Mouse (Mus musculus): Measurements from ENCODE around the gene Cct8. TPM values are rescaled to one million over a fixed set of nuclear protein-coding genes. Genes with fewer than 3 reads are reported as not detected.

Gene Cct8
- polyA plus RNA-seq (2014; fragmentation: Illumina TruSeq; extraction: RNeasy Lipid Tissue Mini Kit (QIAGEN cat#74804)) = 584 TPM

DNA sequence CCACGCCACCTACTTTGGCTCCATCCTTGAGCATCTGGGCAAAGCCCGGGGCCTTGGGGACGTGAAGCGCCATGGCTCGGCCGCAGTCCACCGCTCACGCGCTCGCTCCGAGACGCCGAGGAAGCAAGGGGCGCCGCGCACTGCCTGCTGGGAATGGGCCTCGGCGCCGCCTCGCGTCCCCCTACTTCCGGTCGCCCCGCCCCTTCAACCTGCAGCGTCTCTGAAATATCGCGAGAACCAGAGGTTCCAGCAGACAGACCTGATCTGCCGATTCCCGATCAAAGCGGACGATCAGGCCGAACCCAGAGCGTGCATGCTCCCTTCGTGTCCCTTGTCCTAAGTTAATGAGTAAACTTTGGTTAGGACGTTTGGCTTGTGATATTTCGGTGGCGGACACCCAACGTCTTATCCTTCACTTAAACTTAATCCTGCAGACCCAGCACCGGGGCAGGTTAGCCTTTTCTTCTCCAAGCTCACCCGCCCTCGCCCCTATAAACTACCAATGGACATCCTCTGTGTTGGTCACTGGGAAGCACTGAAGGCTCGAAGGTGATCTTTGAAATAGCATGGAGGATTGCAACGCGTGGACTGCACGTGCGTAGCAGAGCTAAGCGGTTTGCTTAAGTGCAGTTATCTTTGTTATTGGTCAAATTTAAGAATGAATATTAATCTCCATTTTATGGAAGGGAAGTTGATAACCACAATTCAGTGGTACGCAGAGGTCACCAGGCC is at the start of gene Cct8:
TSS of gene Cct8 (minus strand) at position 158 of the 732 bp plus-strand sequence.

DNA sequence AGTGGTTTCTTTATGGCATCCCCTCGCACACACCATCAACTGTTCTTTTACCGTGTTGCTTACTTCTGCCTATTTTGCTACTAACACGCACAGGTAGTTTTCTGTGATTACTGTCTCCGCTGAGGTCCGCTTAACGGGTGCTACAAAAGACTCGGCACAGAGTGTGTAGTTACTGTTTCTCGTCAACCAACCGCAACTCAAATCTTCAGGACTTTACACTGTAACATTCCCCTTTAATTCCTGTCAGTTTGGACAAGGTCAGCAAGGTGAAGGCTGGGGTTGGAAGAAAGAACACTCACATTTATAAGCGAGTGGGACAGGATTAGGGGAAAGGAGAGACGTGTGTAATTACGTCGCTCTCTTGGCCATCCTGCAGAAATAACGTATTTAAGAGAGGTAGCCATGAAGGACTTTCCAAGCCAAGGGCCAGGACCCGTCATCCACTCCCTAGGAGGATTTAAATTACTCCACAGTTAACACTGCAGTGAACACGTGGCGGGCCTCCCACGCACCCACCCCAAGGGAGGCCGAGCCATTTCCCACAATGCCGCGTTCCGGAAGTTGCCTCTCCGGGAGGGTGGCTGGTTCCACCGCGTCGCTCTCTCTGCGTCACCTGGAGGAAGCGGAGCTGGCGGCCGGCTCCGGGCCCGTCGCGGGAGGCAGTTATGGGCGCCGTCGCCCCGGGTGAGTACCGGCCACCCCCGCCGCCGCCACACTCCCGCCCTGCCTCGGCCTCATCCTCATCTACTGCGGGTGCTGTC is 41.1 kb downstream of the Cct8 start, which contains the start of gene Usp16:
TSS of gene Usp16 (plus strand) at position 285 of the 761 bp plus-strand sequence.

DNA sequence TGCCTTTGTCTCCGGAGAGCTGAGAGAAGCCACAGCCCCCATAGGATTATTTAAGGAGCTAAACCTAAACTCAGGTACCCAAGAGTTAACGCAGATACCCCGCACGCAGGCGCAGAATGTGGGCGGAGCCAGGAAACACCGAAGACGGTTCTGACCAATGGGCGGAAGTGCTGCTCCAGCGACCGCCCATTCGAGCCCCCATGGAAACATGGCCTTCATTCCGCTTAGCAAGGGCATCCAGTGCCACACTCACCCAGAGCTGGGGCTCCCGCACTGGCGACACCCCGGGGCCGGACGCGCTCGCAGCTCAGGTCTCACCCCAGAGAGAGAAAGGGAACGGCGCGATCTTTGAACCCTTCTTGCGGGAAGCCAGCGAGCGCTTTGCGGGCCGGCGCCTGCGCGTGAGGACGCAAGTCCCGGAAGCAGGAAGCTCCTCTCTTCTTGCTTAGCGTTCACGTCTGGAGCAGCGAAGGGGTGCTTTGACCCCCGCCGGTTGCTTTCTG is 55.4 kb downstream of the Cct8 start, which contains the start of gene Rwdd2b:
TSS of gene Rwdd2b (minus strand) at position 390 of the 503 bp plus-strand sequence.

Other genes starting within 250 kb of the Cct8 start
- 25.4 TPM for gene N6amt1, start 141.7 kb downstream of the Cct8 start, polyA plus RNA-seq (2014; fragmentation: Illumina TruSeq; extraction: RNeasy Lipid Tissue Mini Kit (QIAGEN cat#74804))
- 57.2 TPM for gene Ltn1, start 63.3 kb downstream of the Cct8 start, polyA plus RNA-seq (2014; fragmentation: Illumina TruSeq; extraction: RNeasy Lipid Tissue Mini Kit (QIAGEN cat#74804))
- 7.9 TPM for gene Rwdd2b, start 55.3 kb downstream of the Cct8 start, polyA plus RNA-seq (2014; fragmentation: Illumina TruSeq; extraction: RNeasy Lipid Tissue Mini Kit (QIAGEN cat#74804))
- 120 TPM for gene Usp16, start 41.2 kb downstream of the Cct8 start, polyA plus RNA-seq (2014; fragmentation: Illumina TruSeq; extraction: RNeasy Lipid Tissue Mini Kit (QIAGEN cat#74804))
- gene Map3k7cl, start 57.5 kb upstream of the Cct8 start, polyA plus RNA-seq (2014; fragmentation: Illumina TruSeq; extraction: RNeasy Lipid Tissue Mini Kit (QIAGEN cat#74804)) = 14.5 TPM
- gene Bach1, start 203.1 kb upstream of the Cct8 start, polyA plus RNA-seq (2014; fragmentation: Illumina TruSeq; extraction: RNeasy Lipid Tissue Mini Kit (QIAGEN cat#74804)) = 45.5 TPM

All from ovary, adult 10 weeks (tissue).